Mouse (Mus musculus): ENCODE measurements around the gene Usp47.

The Usp47 gene

DNA sequence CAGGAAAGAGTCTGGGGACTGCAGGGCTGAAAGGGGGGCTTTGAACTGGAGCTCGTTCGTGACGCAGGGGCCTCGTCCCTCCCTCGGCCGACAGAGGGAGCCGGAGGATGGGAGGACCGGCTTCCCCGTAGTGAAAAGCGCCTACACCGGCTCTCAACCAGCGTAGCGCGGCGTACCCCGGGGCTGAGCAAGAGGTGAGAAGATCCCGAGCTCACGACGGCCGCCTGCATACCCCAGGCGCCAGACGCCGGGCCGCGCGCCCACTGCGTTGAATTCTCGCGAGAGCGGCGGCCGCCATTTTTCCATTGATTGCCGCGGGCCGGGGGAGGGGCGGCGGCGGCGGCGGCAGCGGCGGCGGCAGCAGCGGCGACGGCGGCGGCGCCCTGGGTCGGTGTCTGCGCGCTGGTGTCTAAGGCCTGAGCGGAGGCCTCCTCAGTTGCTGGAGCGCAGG lies at the start of gene Usp47:
Usp47 (plus strand) TSS at position 355 of the 451 bp plus-strand sequence.
- peak; percentile 12; the same call in 1 of the 2 replicates for TF ChIP-seq GATA4 (IDR thresholded peaks at IDR 0.05; ENCODE audit: insufficient replicate concordance, low read length)

DNA sequence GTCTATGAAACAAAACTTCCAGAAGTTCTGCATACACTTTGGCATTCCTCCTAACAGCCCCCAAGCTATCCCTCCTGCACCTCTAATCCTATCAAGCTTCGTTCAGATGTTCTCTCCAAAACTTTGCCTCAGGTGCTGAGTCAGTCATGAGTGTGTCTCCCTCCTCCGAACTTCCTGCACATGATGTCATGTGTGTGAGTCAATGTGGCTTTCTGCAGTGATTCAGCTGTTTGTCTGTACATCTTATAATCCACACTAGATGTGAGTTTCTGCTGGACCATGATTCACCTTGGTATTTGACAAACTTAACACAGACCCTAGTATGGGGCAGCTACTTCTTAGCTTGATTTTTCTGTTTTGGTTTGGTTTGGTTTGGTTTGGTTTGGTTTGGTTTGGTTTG lies 46.9 kb upstream of the Usp47 start:
- no peak for TF ChIP-seq GATA4 (IDR thresholded peaks at IDR 0.05; ENCODE audit: insufficient replicate concordance, low read length)

DNA sequence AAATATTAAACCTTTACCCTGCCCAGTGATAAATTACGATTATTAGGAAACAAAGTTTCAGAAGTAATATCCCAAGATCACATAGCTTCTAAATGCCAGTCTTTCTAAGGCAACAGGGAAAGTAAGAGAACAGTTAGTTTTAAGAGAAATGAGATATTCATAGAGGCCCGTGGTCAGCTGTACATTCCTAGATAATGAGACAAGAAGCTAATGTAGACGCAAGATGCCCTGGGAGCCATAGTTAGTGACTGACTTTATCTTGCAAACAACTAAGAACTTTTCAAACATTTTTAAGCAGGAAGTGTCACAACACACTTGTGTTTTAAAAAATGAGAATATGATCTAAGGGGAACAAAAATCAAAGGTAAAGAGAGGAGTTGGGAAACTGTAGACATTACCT lies 45.4 kb upstream of the Usp47 start:
- no peak for TF ChIP-seq GATA4 (IDR thresholded peaks at IDR 0.05; ENCODE audit: insufficient replicate concordance, low read length)

DNA sequence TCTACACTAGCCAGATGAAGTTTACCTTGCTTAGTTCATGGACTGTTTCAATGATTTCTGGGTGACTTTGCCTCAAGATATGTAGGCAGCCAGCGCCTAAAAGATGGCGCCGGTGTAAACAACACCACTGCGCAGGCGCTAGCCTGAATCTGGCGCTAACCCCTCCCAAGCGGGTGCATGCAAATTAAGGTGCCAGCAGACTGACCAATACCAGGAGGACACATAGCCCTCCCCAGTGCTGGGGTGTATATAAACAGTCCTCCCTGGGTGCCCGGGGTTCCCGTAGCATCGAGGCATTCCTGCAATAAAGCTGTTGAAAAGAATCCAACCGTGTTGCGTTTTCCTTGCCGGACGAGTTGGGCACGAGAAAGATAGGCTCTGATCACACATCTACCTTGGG lies 41.0 kb upstream of the Usp47 start:
- no peak for TF ChIP-seq GATA4 (IDR thresholded peaks at IDR 0.05; ENCODE audit: insufficient replicate concordance, low read length)

DNA sequence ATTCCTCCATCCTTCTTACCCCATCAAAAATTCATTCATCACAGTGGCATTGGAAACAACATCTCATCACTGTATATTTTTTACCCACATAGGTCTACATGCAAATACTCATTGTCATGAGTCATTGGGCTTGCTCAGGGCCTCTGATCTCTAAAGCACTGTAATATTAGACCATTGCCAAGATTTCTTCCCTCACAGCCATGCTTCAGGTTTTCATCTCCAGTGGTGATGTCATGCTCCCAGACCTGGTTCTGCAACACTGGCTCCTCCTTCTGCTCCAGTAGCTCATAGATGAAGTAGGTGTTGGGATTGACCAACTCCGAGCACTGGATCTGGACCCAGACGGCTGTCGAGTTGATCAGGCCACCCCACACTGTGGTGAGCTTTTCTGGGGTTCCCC lies 38.8 kb upstream of the Usp47 start:
- TF ChIP-seq GATA4 (IDR thresholded peaks at IDR 0.05; ENCODE audit: insufficient replicate concordance, low read length), result no peak

DNA sequence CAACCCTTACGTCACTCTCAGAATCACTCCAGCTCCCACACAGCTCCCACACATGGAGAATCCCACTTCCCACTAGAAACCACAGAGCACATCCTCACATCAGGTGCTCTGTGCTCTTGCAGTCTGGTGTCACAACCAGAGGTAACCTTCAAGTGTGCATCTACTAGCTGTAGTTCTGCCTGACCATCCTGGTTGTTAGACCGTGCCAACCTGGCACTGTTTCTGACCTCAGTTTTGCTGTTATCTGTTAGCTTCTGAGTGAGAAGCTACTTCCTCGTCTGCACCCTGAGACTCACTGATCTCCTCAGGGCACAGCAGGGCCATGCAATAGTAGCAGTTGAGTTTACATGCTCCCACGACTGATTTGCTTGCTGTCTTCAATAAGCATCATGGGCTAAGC lies 38.0 kb upstream of the Usp47 start:
- TF ChIP-seq GATA4 (IDR thresholded peaks at IDR 0.05; ENCODE audit: insufficient replicate concordance, low read length), result no peak

DNA sequence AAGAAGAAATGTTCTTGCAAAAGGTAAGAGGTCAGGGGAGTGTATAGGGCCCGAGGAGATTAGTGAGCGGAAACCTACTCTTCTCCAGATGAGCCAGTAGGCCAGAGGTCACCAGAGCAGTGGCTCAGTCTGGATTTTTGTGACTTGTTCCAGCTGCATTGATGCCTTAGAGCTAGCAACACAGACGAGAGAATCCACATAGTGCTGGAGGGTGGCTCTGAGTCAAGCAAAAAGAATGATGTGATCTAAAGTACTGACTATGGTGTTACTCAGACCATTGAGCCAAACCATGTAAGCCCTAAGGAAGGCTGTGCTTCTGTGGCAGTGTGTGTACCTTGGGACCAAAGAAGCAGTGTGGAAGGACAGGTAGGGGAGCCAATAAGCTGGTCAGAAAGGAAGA lies 36.4 kb upstream of the Usp47 start:
- TF ChIP-seq GATA4 (IDR thresholded peaks at IDR 0.05; ENCODE audit: insufficient replicate concordance, low read length), result no peak

DNA sequence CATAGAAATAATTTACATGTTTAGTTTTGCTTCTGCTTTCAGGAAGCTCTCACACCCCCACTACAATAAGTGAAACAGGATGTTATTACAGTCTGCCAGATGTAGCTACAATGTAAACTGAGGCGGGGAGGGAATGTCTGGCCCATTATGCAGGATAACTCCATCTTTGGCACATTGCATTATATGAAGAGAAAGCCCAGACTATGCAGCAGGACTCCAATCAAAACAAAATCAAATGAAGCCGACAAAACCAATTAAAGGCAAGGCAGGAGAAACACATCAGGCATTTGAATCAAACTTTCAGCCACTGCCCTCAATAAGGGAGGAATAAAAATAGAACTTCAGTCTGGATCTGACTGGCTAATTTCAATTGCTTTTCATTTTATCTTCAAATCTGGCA lies 25.9 kb upstream of the Usp47 start:
- no peak for TF ChIP-seq GATA4 (IDR thresholded peaks at IDR 0.05; ENCODE audit: insufficient replicate concordance, low read length)

DNA sequence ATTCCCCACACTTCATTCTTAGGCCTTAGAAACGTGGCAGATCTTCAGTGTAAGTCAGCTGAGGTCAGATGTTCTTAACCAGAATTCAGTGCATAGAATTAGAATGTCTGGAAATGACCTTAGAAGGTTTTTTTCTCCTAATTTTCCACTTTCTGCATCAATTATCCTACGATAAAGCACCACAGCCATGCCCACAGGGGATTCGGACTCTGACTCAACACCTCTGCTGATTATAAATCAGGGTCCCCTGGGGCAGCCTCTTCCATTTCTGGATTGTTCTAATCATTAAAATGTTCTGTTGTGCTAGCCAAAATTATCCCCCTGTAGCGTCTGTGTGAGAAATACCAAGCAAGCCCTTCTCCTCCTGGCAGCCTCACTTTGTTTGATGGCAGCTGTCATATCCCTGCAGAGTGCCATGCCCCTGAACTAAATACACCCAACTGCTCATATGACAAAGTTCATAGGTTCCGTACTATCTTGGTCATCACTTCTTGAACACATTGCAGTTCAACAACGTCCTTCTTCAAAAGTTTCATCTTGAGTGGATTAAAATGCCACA lies 24.8 kb upstream of the Usp47 start:
- no peak for TF ChIP-seq GATA4 (IDR thresholded peaks at IDR 0.05; ENCODE audit: insufficient replicate concordance, low read length)

DNA sequence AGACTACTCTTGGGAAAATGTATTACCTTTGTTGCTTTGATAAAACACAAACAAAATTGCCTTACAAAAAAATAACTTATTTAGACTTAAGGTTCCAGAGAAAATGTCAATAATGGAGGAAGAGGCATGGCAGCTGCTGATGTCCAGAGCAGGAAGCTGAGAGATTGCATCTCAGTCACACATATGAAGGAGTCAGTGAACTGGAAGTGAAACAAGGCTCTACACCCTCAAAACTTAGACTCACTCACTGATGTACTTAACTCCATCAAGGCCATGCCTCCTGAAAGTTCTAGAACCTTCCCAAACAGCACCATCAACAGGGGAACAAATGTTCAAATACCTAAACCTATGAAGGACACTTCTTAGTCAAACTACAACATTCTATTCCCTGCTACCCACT lies 23.9 kb upstream of the Usp47 start:
- TF ChIP-seq GATA4 (IDR thresholded peaks at IDR 0.05; ENCODE audit: insufficient replicate concordance, low read length), result no peak

DNA sequence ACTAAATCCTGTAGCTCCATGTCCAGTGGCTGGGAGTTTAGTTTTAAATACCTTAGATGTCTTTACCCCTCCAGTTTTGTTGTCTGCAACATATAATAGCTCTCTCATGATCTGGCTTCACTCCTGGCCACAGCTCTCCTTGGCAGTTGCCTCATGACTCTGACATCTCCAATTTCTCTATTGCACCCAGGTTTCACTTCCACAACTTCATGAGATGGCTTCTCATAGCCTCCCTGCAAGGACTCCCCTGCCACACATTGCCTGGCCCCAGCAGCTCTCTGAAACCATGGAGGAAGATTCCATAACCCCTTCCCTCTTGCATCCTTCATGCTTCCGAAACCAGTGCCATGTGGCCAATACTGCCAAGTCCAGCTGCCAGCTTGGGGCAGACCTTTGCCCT lies 23.1 kb upstream of the Usp47 start:
- TF ChIP-seq GATA4 (IDR thresholded peaks at IDR 0.05; ENCODE audit: insufficient replicate concordance, low read length), result no peak

DNA sequence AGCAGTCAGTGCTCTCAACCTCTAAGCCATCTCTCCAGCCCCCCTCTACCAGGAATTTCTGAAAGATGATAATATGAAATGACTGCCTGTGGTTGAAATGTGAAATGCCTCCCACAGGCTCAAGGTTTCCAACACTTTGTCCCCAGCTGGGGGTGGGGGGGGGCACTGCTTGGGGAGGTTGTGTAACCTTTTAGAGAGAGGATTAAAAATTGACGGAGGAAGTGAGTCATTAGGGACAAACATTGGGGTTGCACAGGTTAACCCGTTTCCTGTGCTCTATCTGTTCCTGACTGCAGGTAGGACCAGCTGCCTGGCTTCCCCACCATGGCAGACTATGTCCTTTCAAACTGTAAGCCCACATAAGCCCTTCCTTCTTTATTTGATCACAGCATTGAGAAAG lies 12.8 kb upstream of the Usp47 start:
- TF ChIP-seq GATA4 (IDR thresholded peaks at IDR 0.05; ENCODE audit: insufficient replicate concordance, low read length), result no peak

DNA sequence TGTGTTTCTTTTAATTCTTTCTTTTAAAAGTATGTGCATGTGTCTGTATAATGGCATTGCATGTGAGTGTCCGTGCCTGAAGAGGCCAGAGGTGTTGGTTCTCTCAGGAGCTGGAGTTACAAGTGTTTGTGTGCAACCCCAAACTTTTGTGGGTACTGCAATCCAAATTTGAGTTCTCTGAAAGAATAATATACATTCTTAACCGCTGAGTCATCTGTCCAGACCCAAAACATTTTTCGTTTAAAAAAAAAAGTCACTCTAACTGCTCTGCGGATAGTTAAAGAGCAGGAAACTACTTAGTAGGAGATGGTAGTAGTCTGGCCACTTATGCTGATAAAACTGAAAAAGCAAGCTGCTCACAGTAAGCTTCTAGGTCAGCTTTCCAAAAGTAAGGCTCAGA lies 12.3 kb upstream of the Usp47 start:
- TF ChIP-seq GATA4 (IDR thresholded peaks at IDR 0.05; ENCODE audit: insufficient replicate concordance, low read length), result no peak

DNA sequence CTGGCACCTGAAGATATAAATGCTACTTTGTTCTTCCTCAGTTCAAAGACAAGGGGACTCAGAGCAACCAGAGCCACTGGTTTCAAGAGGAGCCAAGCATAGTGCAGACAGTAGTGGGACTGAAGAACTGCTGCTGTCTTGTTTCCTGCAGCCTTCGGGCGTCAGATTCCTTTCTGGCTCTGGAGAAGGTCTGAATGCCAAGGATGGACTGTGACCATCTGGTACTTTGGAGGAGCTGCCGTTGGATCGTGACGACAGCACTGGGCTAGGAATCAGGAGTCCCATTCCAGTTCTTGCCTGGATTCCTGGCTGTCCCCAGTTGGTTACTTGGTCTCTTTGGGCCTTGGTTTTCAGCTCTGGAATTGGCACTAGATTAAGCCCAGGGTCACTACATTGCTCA lies 11.2 kb upstream of the Usp47 start:
- no peak for TF ChIP-seq GATA4 (IDR thresholded peaks at IDR 0.05; ENCODE audit: insufficient replicate concordance, low read length)

DNA sequence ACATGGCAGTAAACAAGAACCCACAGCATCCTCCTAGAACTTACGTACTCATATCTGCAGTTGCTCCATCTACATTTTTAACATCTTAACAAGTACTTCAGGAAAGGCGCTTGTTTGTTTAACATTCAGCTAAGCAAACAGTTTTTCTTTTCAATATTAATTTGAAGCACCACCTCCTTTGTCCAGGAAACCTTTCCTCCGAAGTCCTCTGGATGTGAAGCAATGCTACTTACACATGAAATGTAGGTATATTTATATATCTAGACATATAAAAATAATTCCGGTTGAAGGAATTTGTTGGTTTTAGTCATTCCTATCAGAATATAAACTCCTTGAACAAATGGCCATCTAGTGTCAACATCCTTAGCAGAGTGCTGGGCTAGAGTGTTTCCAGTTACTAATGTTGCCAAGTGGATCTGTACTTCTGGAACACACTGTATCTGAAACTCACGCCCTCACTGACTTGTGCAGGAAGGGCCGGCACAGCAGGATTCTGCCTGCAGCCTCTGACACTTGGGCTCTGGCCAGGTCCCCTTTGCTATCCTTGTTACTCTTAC lies 10.6 kb upstream of the Usp47 start:
- TF ChIP-seq GATA4 (IDR thresholded peaks at IDR 0.05; ENCODE audit: insufficient replicate concordance, low read length), result no peak

DNA sequence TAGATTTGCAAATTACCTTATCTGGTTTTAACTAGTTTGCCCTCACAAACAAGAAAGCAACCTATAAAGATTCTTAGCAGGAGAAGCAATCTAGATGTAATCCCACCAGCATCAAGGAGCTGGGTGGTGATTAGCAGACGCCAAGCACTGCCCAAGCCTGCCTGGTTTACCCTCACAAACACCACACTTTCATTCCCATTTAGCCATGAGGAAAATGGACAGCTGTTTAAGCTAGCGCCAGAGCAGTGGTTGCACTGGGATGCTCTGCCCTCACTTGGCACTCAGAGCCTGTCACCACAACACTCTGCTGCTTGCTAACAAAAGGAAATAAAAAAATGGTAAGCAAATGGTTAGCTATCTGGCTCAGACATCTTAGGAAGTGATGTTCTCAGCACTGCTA lies 9.2 kb upstream of the Usp47 start:
- TF ChIP-seq GATA4 (IDR thresholded peaks at IDR 0.05; ENCODE audit: insufficient replicate concordance, low read length), result no peak

DNA sequence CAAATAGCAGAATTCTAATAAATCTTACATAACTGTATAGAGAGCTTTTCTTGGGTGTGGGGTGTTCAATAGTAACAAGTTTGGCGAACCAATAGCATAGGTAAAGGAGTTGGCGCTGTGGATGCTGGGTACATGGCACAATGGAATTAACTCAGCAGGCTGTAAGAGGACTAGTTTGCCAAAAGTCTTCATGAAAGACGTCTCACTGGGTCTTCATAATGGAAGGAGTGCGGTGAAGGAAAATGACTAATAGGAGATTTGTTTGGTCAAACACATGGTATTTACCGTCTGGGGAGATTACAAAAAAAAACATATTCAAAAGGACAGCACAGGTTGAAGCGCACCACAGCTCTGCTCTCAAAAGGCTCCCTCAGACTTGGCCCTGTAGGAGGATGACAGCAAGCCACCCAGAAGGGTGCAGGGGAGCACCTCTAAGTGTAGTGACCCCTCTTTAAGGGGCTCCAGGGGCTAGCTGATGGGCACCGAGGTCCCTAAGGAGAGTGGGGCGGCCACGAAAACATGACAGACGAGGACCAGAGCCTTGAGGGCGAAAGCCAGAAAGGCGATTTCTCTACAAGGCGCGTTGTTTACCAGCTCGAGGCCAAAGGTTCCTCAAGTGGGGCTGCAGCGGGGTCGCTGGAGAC lies 676 bp upstream of the Usp47 start:
- TF ChIP-seq GATA4 (IDR thresholded peaks at IDR 0.05; ENCODE audit: insufficient replicate concordance, low read length), result no peak
